ENCODE assay signal across 26 mouse cellular contexts in the genomic region with DNA sequence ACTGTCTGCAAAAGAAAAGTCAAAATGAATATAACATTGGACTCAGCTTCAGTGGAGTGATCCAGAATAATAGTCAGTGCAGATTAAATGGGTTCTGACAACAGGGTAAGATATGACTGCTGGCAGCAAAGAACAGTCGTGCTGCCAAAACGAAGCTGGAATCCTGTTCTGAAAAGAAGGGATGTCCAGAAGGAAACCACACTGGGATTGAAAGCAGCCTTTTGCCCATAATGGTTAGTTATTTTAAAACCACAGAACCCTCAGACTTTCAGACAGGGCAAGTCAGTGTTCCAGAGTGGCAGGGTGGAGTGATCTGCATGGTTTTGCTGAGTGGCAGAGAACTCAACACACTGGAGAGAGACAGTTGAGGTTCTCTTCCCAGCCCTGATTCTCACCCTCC.
DNase-seq lines count a peak whose midpoint lies in the region; ATAC-seq and TF ChIP-seq lines count a peak whose summit lies in the region.
"Had no signal": no experiment of that assay in that cellular context is flagged by ENCODE, and none has a peak within 500 bp of the region (broad histone marks: within the 10 kb centered on the region; RNA-seq: fewer than 3 reads in every experiment).

No protein-coding gene starts in this region.

- H3K4me3 ChIP-seq in embryonic facial prominence, embryonic 13.5 days = no peak overlapping the region
- no peak overlapping the region for H3K4me3 ChIP-seq in embryonic facial prominence, embryonic 10.5 days
- no peak overlapping the region for H3K4me3 ChIP-seq in midbrain, postnatal 0 days (ENCODE audit: low read depth, low read length)
- no peak overlapping the region for H3K4me3 ChIP-seq in midbrain, embryonic 16.5 days (ENCODE audit: low read depth, low read length)
- H3K4me3 ChIP-seq in liver, postnatal 0 days (ENCODE audit: low read depth, low read length) = no peak overlapping the region
- H3K4me3 ChIP-seq: embryonic facial prominence, embryonic 12.5 days; heart, adult 2 months; heart, embryonic 13.5 days; hindbrain, embryonic 12.5 days; kidney, embryonic 15.5 days; limb, embryonic 10.5 days had no signal

- TF ChIP-seq EP300 in liver, postnatal 0 days (IDR thresholded peaks at IDR 0.05; ENCODE audit: low read depth) = no peak

- H3K27ac ChIP-seq in embryonic facial prominence, embryonic 13.5 days = no peak overlapping the region
- H3K27ac ChIP-seq in embryonic facial prominence, embryonic 10.5 days (replicated peaks) = no peak overlapping the region
- H3K27ac ChIP-seq in midbrain, postnatal 0 days (ENCODE audit: low read depth, low read length) = no peak overlapping the region
- H3K27ac ChIP-seq in midbrain, embryonic 16.5 days (ENCODE audit: low read length) = no peak overlapping the region
- H3K27ac ChIP-seq in liver, postnatal 0 days (ENCODE audit: low read depth) = no peak overlapping the region
- H3K27ac ChIP-seq: embryonic facial prominence, embryonic 12.5 days; heart, adult 2 months; heart, embryonic 13.5 days; hindbrain, embryonic 12.5 days; kidney, embryonic 15.5 days; limb, embryonic 10.5 days had no signal

- no peak for TF ChIP-seq CTCF in midbrain, postnatal 0 days (IDR thresholded peaks at IDR 0.05)
- no peak for TF ChIP-seq CTCF in liver, postnatal 0 days (IDR thresholded peaks at IDR 0.05; ENCODE audit: low read depth)

- no peaks in the 10 kb centered on the region for H3K36me3 ChIP-seq in embryonic facial prominence, embryonic 13.5 days
- no peaks in the 10 kb centered on the region for H3K36me3 ChIP-seq in embryonic facial prominence, embryonic 10.5 days (replicated peaks)
- H3K36me3 ChIP-seq in midbrain, postnatal 0 days (ENCODE audit: insufficient read depth, low read length) = no peaks in the 10 kb centered on the region
- H3K36me3 ChIP-seq in midbrain, embryonic 16.5 days (ENCODE audit: control insufficient read depth, insufficient read depth, low read length) = no peaks in the 10 kb centered on the region
- no peaks in the 10 kb centered on the region for H3K36me3 ChIP-seq in liver, postnatal 0 days (replicated peaks; ENCODE audit: insufficient read depth, low read length)
- H3K36me3 ChIP-seq: embryonic facial prominence, embryonic 12.5 days; heart, embryonic 13.5 days; hindbrain, embryonic 12.5 days; kidney, embryonic 15.5 days; limb, embryonic 10.5 days had no signal

- DNase-seq in embryonic facial prominence, embryonic 10.5 days (ENCODE audit: low spot score) = no peak
- DNase-seq in midbrain, postnatal 0 days (ENCODE audit: low spot score) = peak; percentile 5
- DNase-seq in fibroblast of lung, adult 2 months (ENCODE audit: low read depth) = peak; percentile 1
- peak; percentile 45 for DNase-seq in skeletal muscle tissue, adult 2 months (ENCODE audit: low read depth, low spot score)
- DNase-seq in adrenal gland, postnatal 25 days = no peak
- no peak for DNase-seq in liver, postnatal 0 days
- DNase-seq: adrenal gland, adult 2 months; cerebellum, adult 18-20 months; heart, adult 2 months; heart, postnatal 14 days; kidney, adult 11 months; kidney, postnatal 36 days; liver; lung, postnatal 14 days; right cerebral cortex, postnatal 25 days; thymus, postnatal 14 days had no signal

- ATAC-seq in embryonic facial prominence, embryonic 13.5 days (ENCODE audit: insufficient number of reproducible peaks, insufficient read depth, low FRiP score, low TSS enrichment, low read depth) = 0 out of 2 replicates have a peak, but pooled peaks have one; percentile 62
- no peak for ATAC-seq in midbrain, postnatal 0 days (ENCODE audit: low FRiP score)
- no peak for ATAC-seq in midbrain, embryonic 16.5 days
- ATAC-seq in liver, postnatal 0 days = no peak
- ATAC-seq: forebrain, embryonic 16.5 days; Patski had no signal

- no peaks in the 10 kb centered on the region for H3K27me3 ChIP-seq in embryonic facial prominence, embryonic 13.5 days
- no peaks in the 10 kb centered on the region for H3K27me3 ChIP-seq in embryonic facial prominence, embryonic 10.5 days (replicated peaks; ENCODE audit: low read depth, poor library complexity, severe bottlenecking)
- H3K27me3 ChIP-seq in midbrain, postnatal 0 days (ENCODE audit: insufficient read depth, low read length) = no peaks in the 10 kb centered on the region
- H3K27me3 ChIP-seq in midbrain, embryonic 16.5 days (ENCODE audit: control insufficient read depth, insufficient read depth, low read depth, low read length) = no peaks in the 10 kb centered on the region
- H3K27me3 ChIP-seq in liver, postnatal 0 days (ENCODE audit: insufficient read depth, low read length) = no peaks in the 10 kb centered on the region
- H3K27me3 ChIP-seq: embryonic facial prominence, embryonic 12.5 days; heart, embryonic 13.5 days; hindbrain, embryonic 12.5 days; kidney, embryonic 15.5 days had no signal

- no peak overlapping the region for H3K9ac ChIP-seq in embryonic facial prominence, embryonic 13.5 days
- H3K9ac ChIP-seq in midbrain, postnatal 0 days (replicated peaks; ENCODE audit: low read length, poor library complexity, severe bottlenecking) = no peak overlapping the region
- no peak overlapping the region for H3K9ac ChIP-seq in midbrain, embryonic 16.5 days (ENCODE audit: low read depth, low read length)
- H3K9ac ChIP-seq in liver, postnatal 0 days (replicated peaks) = no peak overlapping the region
- H3K9ac ChIP-seq: embryonic facial prominence, embryonic 12.5 days; heart, embryonic 13.5 days; hindbrain, embryonic 12.5 days; kidney, embryonic 15.5 days had no signal

- WGBS in embryonic facial prominence, embryonic 13.5 days = 43% methylated on average over 2 of the region's 2 CpGs
- 76% methylated on average over 2 of the region's 2 CpGs for WGBS in embryonic facial prominence, embryonic 10.5 days
- WGBS in midbrain, postnatal 0 days = 66% methylated on average over 2 of the region's 2 CpGs
- WGBS in midbrain, embryonic 16.5 days = 57% methylated on average over 2 of the region's 2 CpGs
- WGBS in liver, postnatal 0 days (ENCODE audit: insufficient replicate concordance) = 64% methylated on average over 2 of the region's 2 CpGs

- no peaks in the 10 kb centered on the region for H3K4me1 ChIP-seq in embryonic facial prominence, embryonic 13.5 days
- H3K4me1 ChIP-seq in embryonic facial prominence, embryonic 10.5 days = no peaks in the 10 kb centered on the region
- no peaks in the 10 kb centered on the region for H3K4me1 ChIP-seq in midbrain, postnatal 0 days (ENCODE audit: insufficient read depth, low read length)
- H3K4me1 ChIP-seq in midbrain, embryonic 16.5 days (ENCODE audit: control insufficient read depth, insufficient read depth, low read length) = no peaks in the 10 kb centered on the region
- H3K4me1 ChIP-seq in liver, postnatal 0 days (ENCODE audit: insufficient read depth) = no peaks in the 10 kb centered on the region
- H3K4me1 ChIP-seq: embryonic facial prominence, embryonic 12.5 days; heart, embryonic 13.5 days; hindbrain, embryonic 12.5 days; kidney, embryonic 15.5 days; limb, embryonic 10.5 days had no signal

- H3K9me3 ChIP-seq in embryonic facial prominence, embryonic 13.5 days = no peaks in the 10 kb centered on the region
- H3K9me3 ChIP-seq in embryonic facial prominence, embryonic 10.5 days = no peaks in the 10 kb centered on the region
- H3K9me3 ChIP-seq in midbrain, postnatal 0 days (ENCODE audit: low read length) = no peaks in the 10 kb centered on the region
- no peaks in the 10 kb centered on the region for H3K9me3 ChIP-seq in midbrain, embryonic 16.5 days (replicated peaks; ENCODE audit: control insufficient read depth, low read length, poor library complexity, severe bottlenecking)
- no peaks in the 10 kb centered on the region for H3K9me3 ChIP-seq in liver, postnatal 0 days (ENCODE audit: low read length)
- H3K9me3 ChIP-seq: embryonic facial prominence, embryonic 12.5 days; heart, embryonic 13.5 days; hindbrain, embryonic 12.5 days; kidney, embryonic 15.5 days; limb, embryonic 10.5 days had no signal

- no peak overlapping the region for H3K4me2 ChIP-seq in embryonic facial prominence, embryonic 13.5 days
- no peak overlapping the region for H3K4me2 ChIP-seq in midbrain, postnatal 0 days (ENCODE audit: low read depth, low read length, poor library complexity, severe bottlenecking)
- H3K4me2 ChIP-seq in midbrain, embryonic 16.5 days (ENCODE audit: low read length) = no peak overlapping the region
- no peak overlapping the region for H3K4me2 ChIP-seq in liver, postnatal 0 days (ENCODE audit: low read depth, low read length)
- H3K4me2 ChIP-seq: embryonic facial prominence, embryonic 12.5 days; heart, embryonic 13.5 days; hindbrain, embryonic 12.5 days; kidney, embryonic 15.5 days; midbrain, embryonic 11.5 days had no signal

Comparison
In these comparisons a context has a peak if more than half of its experiments do, and no peak if none do; other contexts are left out.
1. DNase-seq: peak in midbrain, postnatal 0 days (single experiment), fibroblast of lung, adult 2 months (single experiment) and skeletal muscle tissue, adult 2 months (single experiment); none in embryonic facial prominence, embryonic 10.5 days (single experiment), adrenal gland, postnatal 25 days (single experiment) and liver, postnatal 0 days (single experiment).